Mouse (Mus musculus): ENCODE data around the gene Lamc3.

DNA sequence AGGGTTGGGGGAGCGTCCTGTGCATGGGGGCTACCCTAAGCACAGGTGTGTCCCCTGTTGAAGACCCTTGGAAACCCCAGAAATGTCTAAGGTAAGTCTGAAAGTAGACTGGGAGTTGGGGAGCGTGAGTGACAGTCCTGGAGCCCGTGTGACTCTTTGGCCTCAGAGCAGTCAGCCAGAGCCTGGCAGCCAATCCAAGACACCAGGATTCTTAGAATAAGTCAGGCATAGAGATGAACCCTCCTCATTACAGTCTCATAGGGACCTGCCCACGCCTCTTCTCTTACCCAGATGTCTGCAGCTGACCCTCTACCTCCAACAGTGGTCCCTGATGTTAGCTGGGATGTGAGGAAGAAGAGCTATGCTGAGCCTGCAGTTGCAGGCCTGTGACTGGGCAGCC is 21.8 kb upstream of the Lamc3 start:
- no peak for TF ChIP-seq CTCF (IDR thresholded peaks at IDR 0.05; ENCODE audit: control insufficient read depth, insufficient read depth, insufficient read length)
- TF ChIP-seq MAX (IDR thresholded peaks at IDR 0.05): no peak
- TF ChIP-seq MYOD1 (IDR thresholded peaks at IDR 0.05; ENCODE audit: control insufficient read depth, insufficient read length, low read depth): no peak
- TF ChIP-seq MYOG (IDR thresholded peaks at IDR 0.05; ENCODE audit: control insufficient read depth, extremely low read depth, insufficient read length): no peak
- TF ChIP-seq USF1 (IDR thresholded peaks at IDR 0.05; ENCODE audit: low read depth): no peak

All from C2C12 (cell line).